Comparison of ENCODE assay signal across 23 mouse cellular contexts in genomic region chr10:51611969-51612682, GRCm38 (mm10). TPM values are rescaled to one million over a fixed set of nuclear protein-coding genes. Genes with fewer than 3 reads are reported as not detected.
DNase-seq lines count a peak whose midpoint lies in the region; ATAC-seq and TF ChIP-seq lines count a peak whose summit lies in the region.
"Had no signal": no experiment of that assay in that cellular context is flagged by ENCODE, and none has a peak within 500 bp of the region (broad histone marks: within the 10 kb centered on the region; RNA-seq: fewer than 3 reads in every experiment).

No protein-coding gene starts in this region.

- no peak for TF ChIP-seq EP300 in lung, postnatal 0 days (IDR thresholded peaks at IDR 0.05)

- no peak for TF ChIP-seq CTCF in lung, postnatal 0 days (IDR thresholded peaks at IDR 0.05)

- no peak overlapping the region for H3K27ac ChIP-seq in embryonic facial prominence, embryonic 13.5 days
- no peak overlapping the region for H3K27ac ChIP-seq in embryonic facial prominence, embryonic 10.5 days (replicated peaks)
- H3K27ac ChIP-seq in lung, postnatal 0 days (ENCODE audit: low read length) = no peak overlapping the region
- H3K27ac ChIP-seq in embryonic facial prominence, embryonic 14.5 days (replicated peaks; ENCODE audit: low read depth, low read length) = no peak overlapping the region
- H3K27ac ChIP-seq: forebrain, embryonic 15.5 days; hindbrain, embryonic 13.5 days; hindbrain, postnatal 0 days had no signal

- H3K27me3 ChIP-seq in embryonic facial prominence, embryonic 13.5 days = no peaks in the 10 kb centered on the region
- H3K27me3 ChIP-seq in embryonic facial prominence, embryonic 10.5 days (replicated peaks; ENCODE audit: low read depth, poor library complexity, severe bottlenecking) = no peaks in the 10 kb centered on the region
- H3K27me3 ChIP-seq in lung, postnatal 0 days (replicated peaks; ENCODE audit: insufficient read depth, low read length) = no peaks in the 10 kb centered on the region
- no peaks in the 10 kb centered on the region for H3K27me3 ChIP-seq in embryonic facial prominence, embryonic 14.5 days (replicated peaks; ENCODE audit: control insufficient read depth, insufficient read depth, low read length)
- H3K27me3 ChIP-seq: forebrain, embryonic 15.5 days; heart, embryonic 12.5 days; hindbrain, embryonic 13.5 days had no signal

- H3K9ac ChIP-seq in embryonic facial prominence, embryonic 13.5 days = no peak overlapping the region
- no peak overlapping the region for H3K9ac ChIP-seq in lung, postnatal 0 days (replicated peaks; ENCODE audit: low read depth)
- H3K9ac ChIP-seq in embryonic facial prominence, embryonic 14.5 days (ENCODE audit: low read depth, low read length) = no peak overlapping the region
- H3K9ac ChIP-seq: forebrain, embryonic 15.5 days; heart, embryonic 12.5 days; hindbrain, embryonic 13.5 days had no signal

- WGBS in embryonic facial prominence, embryonic 13.5 days = 80% methylated on average over 9 of the region's 9 CpGs
- WGBS in embryonic facial prominence, embryonic 10.5 days = 77% methylated on average over 9 of the region's 9 CpGs
- 28% methylated on average over 9 of the region's 9 CpGs for WGBS in lung, postnatal 0 days
- 69% methylated on average over 9 of the region's 9 CpGs for WGBS in embryonic facial prominence, embryonic 14.5 days
- WGBS in large intestine, adult 2 months = 18% methylated on average over 9 of the region's 9 CpGs

- no peaks in the 10 kb centered on the region for H3K9me3 ChIP-seq in embryonic facial prominence, embryonic 13.5 days
- no peaks in the 10 kb centered on the region for H3K9me3 ChIP-seq in embryonic facial prominence, embryonic 10.5 days
- H3K9me3 ChIP-seq in lung, postnatal 0 days (ENCODE audit: low read length) = no peaks in the 10 kb centered on the region
- no peaks in the 10 kb centered on the region for H3K9me3 ChIP-seq in embryonic facial prominence, embryonic 14.5 days (ENCODE audit: control insufficient read depth, low read length)
- H3K9me3 ChIP-seq: forebrain, embryonic 15.5 days; G1E; heart, embryonic 12.5 days; hindbrain, embryonic 13.5 days had no signal

- H3K4me1 ChIP-seq in embryonic facial prominence, embryonic 13.5 days = no peaks in the 10 kb centered on the region
- no peaks in the 10 kb centered on the region for H3K4me1 ChIP-seq in embryonic facial prominence, embryonic 10.5 days
- H3K4me1 ChIP-seq in lung, postnatal 0 days (ENCODE audit: insufficient read depth, low read depth, low read length) = no peaks in the 10 kb centered on the region
- H3K4me1 ChIP-seq in embryonic facial prominence, embryonic 14.5 days (ENCODE audit: control insufficient read depth, insufficient read depth, low read length) = no peaks in the 10 kb centered on the region
- H3K4me1 ChIP-seq: forebrain, embryonic 15.5 days; hindbrain, embryonic 13.5 days had no signal

- no peak for DNase-seq in embryonic facial prominence, embryonic 10.5 days (ENCODE audit: low spot score)
- DNase-seq in lung, postnatal 0 days (ENCODE audit: low spot score) = peak; percentile 55
- DNase-seq in lung, adult 18-20 months = no peak
- DNase-seq in embryonic facial prominence, embryonic 14.5 days (ENCODE audit: low spot score) = no peak
- DNase-seq in large intestine, adult 2 months (ENCODE audit: low read depth, low spot score) = peak; percentile 31
- no peak for DNase-seq in kidney, adult 8-10 months
- DNase-seq: adrenal gland, postnatal 25 days; B cell, adult 2 months; cerebellum, adult 18-20 months; cerebellum, adult 9-11 months; cerebellum, postnatal 36 days; gastrocnemius, postnatal 14 days; heart, postnatal 36 days had no signal

- ATAC-seq in embryonic facial prominence, embryonic 13.5 days (ENCODE audit: insufficient number of reproducible peaks, insufficient read depth, low FRiP score, low TSS enrichment, low read depth) = 0 out of 2 replicates have a peak, but pooled peaks have one; percentile 43
- peak; percentile 53 for ATAC-seq in lung, postnatal 0 days
- ATAC-seq in embryonic facial prominence, embryonic 14.5 days (ENCODE audit: low read depth) = peak; percentile 30; the same call in 1 of the 2 replicates
- ATAC-seq: activated CD4-positive, CD25-positive, alpha-beta regulatory T cell, adult 4 months; CD4-positive, CD25-positive, alpha-beta regulatory T cell, adult 4 months; forebrain, embryonic 15.5 days; hindbrain, postnatal 0 days had no signal

- no peaks in the 10 kb centered on the region for H3K36me3 ChIP-seq in embryonic facial prominence, embryonic 13.5 days
- H3K36me3 ChIP-seq in embryonic facial prominence, embryonic 10.5 days (replicated peaks) = no peaks in the 10 kb centered on the region
- H3K36me3 ChIP-seq in lung, postnatal 0 days (ENCODE audit: insufficient read depth, low read length) = no peaks in the 10 kb centered on the region
- no peaks in the 10 kb centered on the region for H3K36me3 ChIP-seq in embryonic facial prominence, embryonic 14.5 days (ENCODE audit: control insufficient read depth, insufficient read depth, low read length)
- H3K36me3 ChIP-seq: forebrain, embryonic 15.5 days; G1E; heart, embryonic 12.5 days; hindbrain, embryonic 13.5 days had no signal

- no peak overlapping the region for H3K4me3 ChIP-seq in embryonic facial prominence, embryonic 13.5 days
- H3K4me3 ChIP-seq in embryonic facial prominence, embryonic 10.5 days = no peak overlapping the region
- no peak overlapping the region for H3K4me3 ChIP-seq in lung, postnatal 0 days (ENCODE audit: low read depth, low read length)
- no peak overlapping the region for H3K4me3 ChIP-seq in embryonic facial prominence, embryonic 14.5 days (ENCODE audit: low read depth, low read length)
- H3K4me3 ChIP-seq: forebrain, embryonic 15.5 days; heart, embryonic 12.5 days; hindbrain, embryonic 13.5 days had no signal

- H3K4me2 ChIP-seq in embryonic facial prominence, embryonic 13.5 days = no peak overlapping the region
- no peak overlapping the region for H3K4me2 ChIP-seq in lung, postnatal 0 days (replicated peaks; ENCODE audit: low read depth, low read length)
- no peak overlapping the region for H3K4me2 ChIP-seq in embryonic facial prominence, embryonic 14.5 days (ENCODE audit: low read depth, low read length)
- H3K4me2 ChIP-seq: forebrain, embryonic 15.5 days; heart, embryonic 12.5 days; hindbrain, embryonic 13.5 days had no signal

RNA-seq across cellular contexts. Expression of gene Gprc6a, which starts 19.1 kb away (rescaled TPM):
- polyA plus RNA-seq in embryonic facial prominence, embryonic 13.5 days (2015; fragmentation: Nextera tagmentation; extraction: Ambion mirVana) = not detected in 2 replicates
- polyA plus RNA-seq in embryonic facial prominence, embryonic 10.5 days (2016; fragmentation: Nextera tagmentation; extraction: Ambion mirVana) = 0.10 and 0.13 TPM in 2 replicates
- polyA plus RNA-seq in lung, postnatal 0 days (2015; fragmentation: Nextera tagmentation; extraction: Ambion mirVana) = 2.0 and 2.2 TPM in 2 replicates
- not detected in 2 replicates for polyA plus RNA-seq in embryonic facial prominence, embryonic 14.5 days (2014; fragmentation: Nextera tagmentation; extraction: Ambion mirVana)
- 0.04 TPM in 1 of 2 replicates, not detected in the other for polyA plus RNA-seq in large intestine, adult 2 months (2012; rRNA removed)
- polyA plus RNA-seq: activated CD4-positive, CD25-positive, alpha-beta regulatory T cell, adult 4 months; CD4-positive, CD25-positive, alpha-beta regulatory T cell, adult 4 months; forebrain, embryonic 11.5 days; forebrain, embryonic 15.5 days; G1E; gonadal fat pad, adult 2 months; heart, embryonic 12.5 days; hindbrain, embryonic 13.5 days had no signal

RNA-seq across cellular contexts. Expression of gene Fam162b, which starts 21.8 kb away (rescaled TPM):
- 1.3 and 2.2 TPM in 2 replicates for polyA plus RNA-seq in embryonic facial prominence, embryonic 13.5 days (2015; fragmentation: Nextera tagmentation; extraction: Ambion mirVana)
- 2.2 and 2.3 TPM in 2 replicates for polyA plus RNA-seq in embryonic facial prominence, embryonic 10.5 days (2016; fragmentation: Nextera tagmentation; extraction: Ambion mirVana)
- 45.3 and 48.3 TPM in 2 replicates for polyA plus RNA-seq in lung, postnatal 0 days (2015; fragmentation: Nextera tagmentation; extraction: Ambion mirVana)
- polyA plus RNA-seq in embryonic facial prominence, embryonic 14.5 days (2014; fragmentation: Nextera tagmentation; extraction: Ambion mirVana) = 1.5 and 2.3 TPM in 2 replicates
- polyA plus RNA-seq in large intestine, adult 2 months (2012; rRNA removed) = 0.25 and 0.75 TPM in 2 replicates
- polyA plus RNA-seq: activated CD4-positive, CD25-positive, alpha-beta regulatory T cell, adult 4 months; CD4-positive, CD25-positive, alpha-beta regulatory T cell, adult 4 months; G1E; gonadal fat pad, adult 2 months; heart, embryonic 12.5 days had no signal

Comparison
In these comparisons a context has a peak if more than half of its experiments do, and no peak if none do; other contexts are left out.
1. DNase-seq: peak in lung, postnatal 0 days (single experiment) and large intestine, adult 2 months (single experiment); none in embryonic facial prominence, embryonic 10.5 days (single experiment), lung, adult 18-20 months (0 of 2), embryonic facial prominence, embryonic 14.5 days (single experiment) and kidney, adult 8-10 months (0 of 2).
2. RNA of gene Fam162b, which starts 21.8 kb away (polyA plus RNA-seq): 45.3 to 48.3 TPM in lung, postnatal 0 days; 2.2 to 2.3 TPM in embryonic facial prominence, embryonic 10.5 days, 1.3 to 2.2 TPM in embryonic facial prominence, embryonic 13.5 days, 1.5 to 2.3 TPM in embryonic facial prominence, embryonic 14.5 days and 0.25 to 0.75 TPM in large intestine, adult 2 months; every median in the first group is over 10 times any median in the second.
3. Peak in every context shown above with its lines, with median percentiles within 50 percentile points of each other: ATAC-seq.